Mouse (Mus musculus) midbrain, embryonic 14.5 days (tissue): Measurements from ENCODE around the gene Becn1. TPM values are rescaled to one million over a fixed set of nuclear protein-coding genes. Genes with fewer than 3 reads are reported as not detected.
"Not testable (repeated sequence)": the region's sequence is repeated elsewhere in the genome, so short reads cannot be mapped to it uniquely, and the experiment has no call there.

Experiments
- ATAC-seq: fragments of 200-750 bp; cut with Nextera tagmentation; 2 replicates; pipeline ENCODE4 v1.8.0; 2017; ENCODE audit warnings: moderate number of reproducible peaks, moderate library complexity; ENCODE audit not compliant: low FRiP score, low TSS enrichment
- DNase-seq: peaks from one replicate; pipeline ENCODE4 v3.0.0-alpha.2; 2015
- H3K27ac ChIP-seq: fragments of 300-500 bp; sonication (generic); replicated peaks from 2 replicates; pipeline ENCODE4 v1.5.1; 2014; ENCODE audit warnings: mild to moderate bottlenecking, low read depth, low read length, moderate library complexity
- H3K27me3 ChIP-seq: fragments of 300-500 bp; sonication (generic); 2 replicates; pipeline ENCODE4 v1.6.1; 2014; ENCODE audit warnings: low read length, control low read depth, mixed read lengths; ENCODE audit not compliant: control insufficient read depth, insufficient read depth
- H3K36me3 ChIP-seq: fragments of 300-500 bp; sonication (generic); 2 replicates; pipeline ENCODE4 v1.6.1; 2014; ENCODE audit warnings: low read length, control low read depth; ENCODE audit not compliant: control insufficient read depth, insufficient read depth
- H3K4me1 ChIP-seq: fragments of 300-500 bp; sonication (generic); 2 replicates; pipeline ENCODE4 v1.6.1; 2014; ENCODE audit warnings: mild to moderate bottlenecking, antibody characterized with exemption, low read length, control low read depth; ENCODE audit not compliant: control insufficient read depth, insufficient read depth
- H3K4me2 ChIP-seq: fragments of 300-500 bp; sonication (generic); 2 replicates; pipeline ENCODE4 v1.6.1; 2014; ENCODE audit warnings: mild to moderate bottlenecking, low read length, moderate library complexity
- H3K4me3 ChIP-seq: fragments of 300-500 bp; sonication (generic); replicated peaks from 2 replicates; pipeline ENCODE4 v1.5.1; 2014; ENCODE audit warnings: low read depth, low read length
- H3K9ac ChIP-seq: fragments of 300-500 bp; sonication (generic); replicated peaks from 2 replicates; pipeline ENCODE4 v1.6.1; 2014; ENCODE audit warnings: mild to moderate bottlenecking, low read length, moderate library complexity
- H3K9me3 ChIP-seq: fragments of 300-500 bp; sonication (generic); 2 replicates; pipeline ENCODE4 v1.6.1; 2016; ENCODE audit warnings: low read length, control low read depth, mixed read lengths; ENCODE audit not compliant: control insufficient read depth
- WGBS: fragments of 180-500 bp; shearing (Covaris S2); extraction: QIAGEN DNeasy Blood & Tissue Kit; methylation state at CpG from one replicate; pipeline ENCODE4 v1.1.7; 2014; 5-methylcytosine and 5-hydroxymethylcytosine counted together
- polyA plus RNA-seq: library from polyadenylated mRNA; unstranded; fragments of >200 nt; fragmentation: Nextera tagmentation; extraction: Ambion mirVana; gene quantifications from 2 replicates; pipeline ENCODE4 v1.2.1, GENCODE M21; 2014

Becn1 gene
- polyA plus RNA-seq, 1 experiment from 2014 or later: 193 TPM

DNA sequence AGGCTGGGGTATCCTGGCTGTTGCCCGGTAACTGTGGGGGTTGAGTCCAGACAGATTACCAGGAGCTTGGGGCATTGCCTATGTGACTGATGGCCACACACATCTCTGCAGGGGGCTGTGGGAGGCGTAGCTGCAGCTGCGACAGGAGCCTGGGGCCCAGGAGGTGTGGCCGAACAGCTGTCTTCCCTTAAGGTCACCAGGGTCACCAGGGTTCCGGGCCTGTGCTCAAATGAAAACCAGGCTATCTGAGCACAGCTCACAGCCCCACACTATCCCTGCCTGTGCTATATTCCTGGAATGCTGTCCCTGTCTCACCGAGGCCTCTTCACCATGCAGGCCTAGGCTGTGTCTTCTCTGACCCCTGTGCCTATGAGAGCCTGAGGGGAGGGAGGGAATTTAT is 32.4 kb upstream of the Becn1 start:
- Histone ChIP-seq H3K27me3 (no peaks in the 10 kb centered on the region), H3K9me3 (no peaks in the 10 kb centered on the region), H3K4me1 (peaks cover 13% of the 10 kb centered on the region; the same call in 1 of the 2 replicates), H3K36me3 (no peaks in the 10 kb centered on the region), H3K9ac (no peak overlapping the region), H3K4me3 (no peak overlapping the region), H3K4me2 (no peak overlapping the region), H3K27ac (no peak overlapping the region)
- DNase-seq: no peak
- ATAC-seq: no peak
- WGBS: 4% methylated on average over 6 of the region's 6 CpGs

DNA sequence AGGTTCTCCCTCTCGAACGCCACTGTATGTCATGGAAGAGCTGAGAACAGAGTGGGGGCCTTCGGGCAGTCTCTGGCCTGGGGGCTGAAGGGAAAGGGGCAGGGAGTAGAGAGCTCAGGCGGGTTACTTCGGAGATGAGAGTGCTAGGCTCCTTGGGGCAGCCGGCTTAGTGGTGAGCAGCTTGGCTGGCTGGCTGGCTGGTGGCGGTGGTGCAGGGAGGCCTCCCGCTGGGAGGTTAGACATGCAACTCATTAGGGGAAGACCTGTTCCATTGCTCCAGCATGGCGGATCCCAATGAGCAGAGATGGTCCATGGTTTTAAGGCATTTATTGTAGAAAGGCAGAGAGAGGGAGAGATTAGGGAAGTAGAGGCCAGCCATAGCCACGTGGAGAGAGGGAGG is 31.9 kb upstream of the Becn1 start:
- Histone ChIP-seq H3K9ac (no peak overlapping the region), H3K27ac (no peak overlapping the region), H3K4me2 (no peak overlapping the region), H3K36me3 (no peaks in the 10 kb centered on the region), H3K9me3 (no peaks in the 10 kb centered on the region), H3K27me3 (no peaks in the 10 kb centered on the region), H3K4me1 (peaks cover 13% of the 10 kb centered on the region; the same call in 1 of the 2 replicates), H3K4me3 (no peak overlapping the region)
- 13% methylated on average over 10 of the region's 10 CpGs for WGBS
- DNase-seq: no peak
- no peak for ATAC-seq

DNA sequence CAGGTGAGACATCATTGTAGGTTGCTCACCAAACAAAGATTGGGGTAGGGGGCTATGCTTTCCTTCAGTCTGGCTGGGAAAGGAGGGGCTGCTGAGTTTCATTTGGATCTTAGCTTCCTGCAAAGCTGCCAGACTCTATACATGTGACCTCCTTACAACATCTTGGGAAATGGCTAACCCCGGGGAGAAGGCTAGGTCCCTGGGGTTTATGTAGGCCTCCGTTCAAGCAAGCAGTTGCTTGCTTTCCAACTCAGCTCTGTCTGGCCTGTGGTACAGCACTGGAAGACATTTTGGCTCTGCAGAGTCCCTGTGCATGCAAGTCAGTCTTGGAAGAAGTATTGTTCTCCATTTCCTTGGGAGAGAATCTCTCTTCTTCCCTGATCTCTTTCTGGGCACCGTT is 30.5 kb upstream of the Becn1 start:
- no peak overlapping the region for H3K9ac ChIP-seq
- no peak overlapping the region for H3K4me2 ChIP-seq
- H3K36me3 ChIP-seq: no peaks in the 10 kb centered on the region
- no peak overlapping the region for H3K4me3 ChIP-seq
- H3K27ac ChIP-seq: no peak overlapping the region
- peaks cover 3% of the 10 kb centered on the region; the same call in 1 of the 2 replicates for H3K4me1 ChIP-seq
- no peaks in the 10 kb centered on the region for H3K27me3 ChIP-seq
- H3K9me3 ChIP-seq: no peaks in the 10 kb centered on the region
- no peak for ATAC-seq
- WGBS: 89% methylated on average over 3 of the region's 3 CpGs
- DNase-seq: no peak

DNA sequence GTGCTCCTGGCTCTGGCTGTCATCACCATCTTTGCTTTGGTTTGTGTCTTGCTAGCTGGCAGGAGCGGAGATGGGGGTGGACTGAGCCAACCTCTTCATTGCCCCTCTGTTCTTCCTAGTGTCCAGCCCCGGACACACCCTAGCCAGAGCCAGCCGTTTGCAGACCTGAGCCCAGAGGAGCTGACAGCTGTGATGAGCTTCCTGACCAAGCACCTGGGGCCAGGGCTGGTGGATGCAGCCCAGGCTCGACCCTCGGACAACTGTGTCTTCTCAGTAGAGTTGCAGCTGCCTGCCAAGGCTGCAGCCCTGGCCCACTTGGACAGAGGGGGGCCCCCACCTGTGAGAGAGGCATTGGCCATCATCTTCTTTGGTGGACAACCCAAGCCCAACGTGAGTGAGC is 28.9 kb upstream of the Becn1 start:
- 84% methylated on average over 6 of the region's 6 CpGs for WGBS
- not testable (repeated sequence) for DNase-seq, H3K27ac ChIP-seq, H3K36me3 ChIP-seq, H3K9me3 ChIP-seq, H3K9ac ChIP-seq, H3K4me3 ChIP-seq, H3K27me3 ChIP-seq, H3K4me1 ChIP-seq, ATAC-seq, H3K4me2 ChIP-seq

DNA sequence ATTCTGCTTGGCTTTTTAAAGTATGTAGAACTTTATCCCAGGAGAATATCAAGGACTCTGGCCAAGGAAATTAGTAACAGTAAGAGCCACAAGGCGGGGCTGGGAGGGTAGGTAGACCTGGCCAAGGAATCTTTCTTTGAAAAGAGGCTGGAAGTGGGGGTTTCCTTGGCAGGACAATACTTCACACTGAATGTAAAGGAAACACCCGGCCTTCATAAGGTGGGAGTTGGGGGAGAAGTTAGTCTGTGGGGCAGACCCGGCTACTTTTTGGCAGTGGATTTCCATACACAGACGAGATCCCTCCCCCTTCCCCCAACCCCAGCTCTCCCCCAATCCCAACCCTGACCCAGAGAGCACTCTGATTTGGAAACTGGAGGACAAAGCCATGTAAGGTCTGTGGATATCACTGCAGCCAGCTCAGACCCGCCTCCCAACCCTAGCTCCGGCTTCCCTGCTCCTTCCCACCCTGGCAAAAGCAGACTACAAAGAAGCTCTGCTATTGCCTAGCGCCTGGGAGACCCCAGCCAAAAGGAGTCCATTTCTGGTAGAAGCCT is 28.4 kb upstream of the Becn1 start, which contains the start of gene Aoc3:
Gene Aoc3 (plus strand): TSS at position 235 of the 554 bp plus-strand sequence.
- Histone ChIP-seq H3K27ac (no peak within 1 kb of the TSS), H3K4me1 (no peaks in the 10 kb centered on the region), H3K9me3 (no peaks in the 10 kb centered on the region), H3K27me3 (no peaks in the 10 kb centered on the region), H3K9ac (no peak within 1 kb of the TSS), H3K4me2 (no peak within 1 kb of the TSS), H3K36me3 (peaks cover 10% of the 10 kb centered on the region; the same call in 1 of the 2 replicates), H3K4me3 (no peak within 1 kb of the TSS)
- no peak for ATAC-seq
- no peak for DNase-seq
- WGBS: 71% methylated on average over 7 of the region's 7 CpGs

DNA sequence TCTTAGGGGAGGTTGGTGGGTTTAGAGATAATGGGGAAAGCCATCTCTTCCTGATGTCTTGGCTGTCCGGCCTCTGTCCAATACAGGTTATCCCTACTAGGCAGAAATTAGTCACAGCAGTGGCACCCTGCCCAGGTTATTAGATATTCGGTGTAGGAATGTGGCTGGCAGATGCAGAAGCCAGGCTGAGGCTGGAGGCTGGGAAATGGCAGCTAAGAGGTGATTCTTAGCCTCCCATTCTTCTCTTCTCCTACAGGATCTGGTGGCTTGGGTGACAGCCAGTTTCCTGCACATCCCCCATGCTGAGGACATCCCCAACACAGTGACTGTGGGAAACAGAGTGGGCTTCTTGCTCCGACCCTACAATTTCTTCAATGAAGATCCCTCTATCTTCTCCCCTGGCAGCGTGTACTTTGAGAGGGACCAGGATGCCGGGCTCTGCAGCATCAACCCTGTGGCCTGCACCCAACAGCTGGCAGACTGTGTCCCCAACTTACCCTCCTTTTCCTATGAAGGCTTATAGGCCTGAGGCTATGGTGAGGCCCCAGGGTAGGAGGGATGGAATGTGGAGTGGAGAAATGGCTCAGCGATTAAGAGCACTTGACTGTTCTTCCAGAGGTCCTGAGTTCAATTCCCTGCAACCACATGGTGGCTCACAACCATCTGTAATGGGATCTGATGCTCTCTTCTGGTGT is 27.0 kb upstream of the Becn1 start:
- H3K4me1 ChIP-seq: no peaks in the 10 kb centered on the region
- no peak overlapping the region for H3K4me2 ChIP-seq
- H3K27me3 ChIP-seq: no peaks in the 10 kb centered on the region
- WGBS: 86% methylated on average over 6 of the region's 6 CpGs
- H3K9me3 ChIP-seq: no peaks in the 10 kb centered on the region
- no peak overlapping the region for H3K4me3 ChIP-seq
- ATAC-seq (no peak), DNase-seq (no peak)
- H3K27ac ChIP-seq: no peak overlapping the region
- H3K9ac ChIP-seq: no peak overlapping the region
- H3K36me3 ChIP-seq: peaks cover 23% of the 10 kb centered on the region

DNA sequence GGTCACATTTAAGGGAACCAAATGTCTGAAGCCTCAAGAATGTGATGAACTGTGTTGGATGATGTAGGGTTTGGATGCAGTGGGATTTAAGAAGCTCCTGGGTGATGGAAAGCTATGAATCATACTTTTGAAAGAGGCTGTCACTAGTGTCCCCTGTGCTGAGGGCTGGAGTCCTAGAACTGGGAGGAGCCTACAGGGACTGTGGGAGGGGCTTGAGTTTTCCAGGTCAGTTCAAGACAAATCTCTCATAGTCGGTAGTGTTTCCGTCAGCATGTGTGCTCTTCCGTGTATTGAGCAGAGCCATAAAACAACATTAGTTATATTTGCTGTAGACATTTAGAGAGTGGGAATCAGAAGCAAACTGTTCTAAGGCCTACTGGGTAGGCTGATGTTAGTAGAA is 25.2 kb upstream of the Becn1 start:
- Histone ChIP-seq H3K36me3 (peaks cover 40% of the 10 kb centered on the region), H3K4me2 (no peak overlapping the region), H3K4me3 (no peak overlapping the region), H3K27ac (no peak overlapping the region), H3K9ac (no peak overlapping the region), H3K4me1 (no peaks in the 10 kb centered on the region), H3K9me3 (no peaks in the 10 kb centered on the region), H3K27me3 (no peaks in the 10 kb centered on the region)
- ATAC-seq (no peak), DNase-seq (no peak)
- 57% methylated on average over 3 of the region's 3 CpGs for WGBS

DNA sequence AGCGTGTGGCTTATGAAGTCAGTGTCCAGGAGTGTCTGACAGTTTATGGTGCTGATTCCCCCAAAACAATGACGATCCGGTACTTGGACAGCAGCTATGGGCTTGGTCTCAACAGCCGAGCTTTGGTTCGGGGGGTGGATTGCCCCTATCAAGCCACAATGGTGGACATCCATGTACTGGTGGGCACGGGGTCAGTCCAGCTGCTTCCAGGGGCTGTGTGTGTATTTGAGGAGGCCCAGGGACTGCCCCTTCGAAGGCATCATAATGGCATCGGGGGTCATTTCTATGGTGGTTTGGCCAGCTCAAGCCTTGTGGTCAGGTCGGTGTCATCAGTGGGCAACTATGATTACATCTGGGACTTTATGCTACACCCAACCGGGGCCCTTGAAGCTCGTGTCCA is 24.1 kb upstream of the Becn1 start:
- Histone ChIP-seq H3K4me1 (no peaks in the 10 kb centered on the region), H3K27me3 (no peaks in the 10 kb centered on the region), H3K4me2 (no peak overlapping the region), H3K36me3 (peaks cover 52% of the 10 kb centered on the region), H3K27ac (no peak overlapping the region), H3K9ac (no peak overlapping the region), H3K9me3 (no peaks in the 10 kb centered on the region), H3K4me3 (no peak overlapping the region)
- no peak for DNase-seq
- 92% methylated on average over 11 of the region's 11 CpGs for WGBS
- no peak for ATAC-seq

DNA sequence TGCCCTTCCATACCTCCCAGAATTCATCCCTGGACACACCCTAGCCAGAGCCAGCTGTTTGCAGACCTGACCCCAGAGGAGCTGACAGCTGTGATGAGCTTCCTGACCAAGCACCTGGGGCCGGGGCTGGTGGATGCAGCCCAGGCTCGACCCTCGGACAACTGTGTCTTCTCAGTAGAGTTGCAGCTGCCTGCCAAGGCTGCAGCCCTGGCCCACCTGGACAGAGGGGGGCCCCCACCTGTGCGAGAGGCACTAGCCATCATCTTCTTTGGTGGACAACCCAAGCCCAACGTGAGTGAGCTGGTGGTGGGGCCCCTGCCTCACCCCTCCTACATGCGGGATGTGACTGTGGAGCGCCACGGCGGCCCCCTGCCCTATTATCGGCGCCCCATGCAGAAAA is 23.1 kb upstream of the Becn1 start:
- H3K27ac ChIP-seq, H3K4me3 ChIP-seq, DNase-seq, H3K9ac ChIP-seq, ATAC-seq, H3K4me2 ChIP-seq, H3K9me3 ChIP-seq, H3K4me1 ChIP-seq, H3K27me3 ChIP-seq: not testable (repeated sequence)
- 97% methylated on average over 11 of the region's 11 CpGs for WGBS
- peaks cover 61% of the 10 kb centered on the region for H3K36me3 ChIP-seq
